ENCODE assay signal across 8 mouse cellular contexts in genomic region chr13:104108651-104109287, GRCm38 (mm10). TPM values are rescaled to one million over a fixed set of nuclear protein-coding genes. Genes with fewer than 3 reads are reported as not detected.
DNase-seq lines count a peak whose midpoint lies in the region; ATAC-seq and TF ChIP-seq lines count a peak whose summit lies in the region.

No protein-coding gene starts in this region.

- peak in 1 of 2 experiments; percentile 13 for DNase-seq in heart, adult 2 months
- no peak for DNase-seq in heart, postnatal 25 days (ENCODE audit: low spot score)
- peak; percentile 70 for DNase-seq in MEL (ENCODE audit: low read depth, low spot score)
- DNase-seq in yolk sac, embryonic 10.5 days (ENCODE audit: low spot score): peak; percentile 8
- no peak for DNase-seq in ovary, postnatal 36 days (ENCODE audit: low spot score)

- under 1% methylated on average over 24 of the region's 24 CpGs for WGBS in heart, adult 2 months
- WGBS in hindbrain, embryonic 15.5 days: under 1% methylated on average over 24 of the region's 24 CpGs
- WGBS in macrophage (ENCODE audit: missing documents): under 1% methylated on average over 24 of the region's 24 CpGs

- H3K4me1 ChIP-seq in heart, adult 2 months (ENCODE audit: control insufficient read depth, insufficient read depth, low read length): no peaks in the 10 kb centered on the region; the same call in 1 of the 2 replicates
- peaks cover 0 to 9% of the 10 kb centered on the region in 2 experiments; a peak in 1 of 4 replicates for H3K4me1 ChIP-seq in MEL (ENCODE audit: control insufficient read depth in 1 of 2, insufficient read depth in 2 of 2, low read length in 2 of 2)
- peaks cover 5% of the 10 kb centered on the region; the same call in 1 of the 2 replicates for H3K4me1 ChIP-seq in embryonic fibroblast, embryonic 13.5 days (ENCODE audit: control insufficient read depth, insufficient read depth, low read length)
- peaks cover 31% of the 10 kb centered on the region for H3K4me1 ChIP-seq in hindbrain, embryonic 15.5 days (replicated peaks)

- H3K36me3 ChIP-seq in heart, adult 2 months (ENCODE audit: control insufficient read depth, insufficient read depth, low read length): no peaks in the 10 kb centered on the region
- H3K36me3 ChIP-seq in MEL (ENCODE audit: control insufficient read depth in 1 of 2, insufficient read depth in 2 of 2, low read length in 2 of 2): peaks cover 0 to 2% of the 10 kb centered on the region in 2 experiments; a peak in 1 of 4 replicates
- H3K36me3 ChIP-seq in hindbrain, embryonic 15.5 days: peaks cover 16% of the 10 kb centered on the region
- H3K36me3 ChIP-seq in macrophage (ENCODE audit: inconsistent target): no peaks in the 10 kb centered on the region

- H3K9me3 ChIP-seq in MEL (replicated peaks; ENCODE audit: insufficient read depth, low read length): no peaks in the 10 kb centered on the region
- no peaks in the 10 kb centered on the region for H3K9me3 ChIP-seq in hindbrain, embryonic 15.5 days

- no peak for TF ChIP-seq RAD21 in MEL (IDR thresholded peaks at IDR 0.05; ENCODE audit: low read depth, low read length)

- no peaks in the 10 kb centered on the region for H3K27me3 ChIP-seq in heart, adult 2 months (ENCODE audit: control insufficient read depth, insufficient read depth, low read length)
- H3K27me3 ChIP-seq in MEL (ENCODE audit: control insufficient read depth in 1 of 2, insufficient read depth in 2 of 2, low read length in 2 of 2): peaks cover 3 to 5% of the 10 kb centered on the region in 2 experiments; a peak in 3 of 4 replicates
- H3K27me3 ChIP-seq in hindbrain, embryonic 15.5 days: no peaks in the 10 kb centered on the region

- peak overlapping the region; percentile 84 for H3K4me2 ChIP-seq in hindbrain, embryonic 15.5 days

- no peak for TF ChIP-seq CTCF in heart, adult 2 months (IDR thresholded peaks at IDR 0.05)
- no peak for TF ChIP-seq CTCF in MEL (IDR thresholded peaks at IDR 0.05 in 2 of 3, conservative IDR thresholded peaks at IDR 0.05 in 1 of 3; ENCODE audit: control insufficient read depth in 1 of 3, insufficient read depth in 1 of 3, low read depth in 2 of 3, low read length in 3 of 3, poor library complexity in 1 of 3, severe bottlenecking in 1 of 3)
- TF ChIP-seq CTCF in embryonic fibroblast, embryonic 13.5 days (IDR thresholded peaks at IDR 0.05; ENCODE audit: borderline replicate concordance, insufficient read depth, low read length): no peak

- H3K79me2 ChIP-seq in heart, adult 2 months (replicated peaks; ENCODE audit: control insufficient read depth, insufficient read depth, low read length): no peaks in the 10 kb centered on the region
- H3K79me2 ChIP-seq in MEL (ENCODE audit: control insufficient read depth, insufficient read depth, low read length, poor library complexity): peaks cover 5% of the 10 kb centered on the region; the same call in 1 of the 2 replicates
- peaks cover 42% of the 10 kb centered on the region; the same call in 1 of the 2 replicates for H3K79me2 ChIP-seq in macrophage (ENCODE audit: inconsistent target)

- intact Hi-C loops in heart, adult 2 months (cut with DNase I): loop anchor here (2.0 to 5.0 kb wide), 2 partner anchors 70 to 186 kb away; partner anchors contain the start of genes Erbin, Trappc13 and Trim23
- intact Hi-C loops in heart, postnatal 25 days (cut with DNase I): no loop called here

- H3K9ac ChIP-seq in heart, adult 2 months (ENCODE audit: low read depth, low read length): peak overlapping the region; percentile 82
- H3K9ac ChIP-seq in MEL (ENCODE audit: control insufficient read depth, low read depth, low read length, poor library complexity, severe bottlenecking): peak overlapping the region; percentile 78
- peak overlapping the region; percentile 78 for H3K9ac ChIP-seq in hindbrain, embryonic 15.5 days

- peak overlapping the region; percentile 96 for H3K4me3 ChIP-seq in heart, adult 2 months
- H3K4me3 ChIP-seq in MEL (ENCODE audit: control insufficient read depth in 1 of 2, insufficient read depth in 1 of 2, low read depth in 2 of 2, low read length in 2 of 2): peak overlapping the region; percentile 82
- H3K4me3 ChIP-seq in embryonic fibroblast, embryonic 13.5 days (ENCODE audit: insufficient read depth, low read length): peak overlapping the region; percentile 94
- peak overlapping the region; percentile 89 for H3K4me3 ChIP-seq in hindbrain, embryonic 15.5 days
- peak overlapping the region; percentile 96 for H3K4me3 ChIP-seq in macrophage (ENCODE audit: inconsistent target)

- TF ChIP-seq EP300 in heart, adult 2 months (IDR thresholded peaks at IDR 0.05; ENCODE audit: insufficient read depth, low read depth, low read length): no peak
- no peak for TF ChIP-seq EP300 in MEL (IDR thresholded peaks at IDR 0.05; ENCODE audit: low read depth in 1 of 2, low read length in 2 of 2)

- ATAC-seq in hindbrain, embryonic 15.5 days (ENCODE audit: low FRiP score, low read depth): peak; percentile 12; the same call in 1 of the 2 replicates

- TF ChIP-seq POLR2A in heart, adult 2 months (IDR thresholded peaks at IDR 0.05; ENCODE audit: insufficient read depth, low read depth, low read length): no peak
- TF ChIP-seq POLR2A in MEL (IDR thresholded peaks at IDR 0.05; ENCODE audit: control insufficient read depth in 1 of 2, insufficient read depth in 1 of 2, low read depth in 1 of 2, low read length in 2 of 2, poor library complexity in 1 of 2): no peak
- TF ChIP-seq POLR2A in embryonic fibroblast, embryonic 13.5 days (IDR thresholded peaks at IDR 0.05; ENCODE audit: low read depth, low read length): no peak

- H3K27ac ChIP-seq in heart, adult 2 months: peak overlapping the region; percentile 71
- peak overlapping the region; percentile 25; the same call in 1 of the 2 replicates for H3K27ac ChIP-seq in MEL (ENCODE audit: control insufficient read depth, low read depth, low read length)
- H3K27ac ChIP-seq in embryonic fibroblast, embryonic 13.5 days (ENCODE audit: insufficient read depth, low read length): no peak overlapping the region
- H3K27ac ChIP-seq in hindbrain, embryonic 15.5 days (replicated peaks): peak overlapping the region; percentile 83
- H3K27ac ChIP-seq in macrophage: peak overlapping the region; percentile 59

TF ChIP-seq in MEL, 35 proteins besides CTCF, POLR2A, EP300 and RAD21:
- TF ChIP-seq MAX (IDR thresholded peaks at IDR 0.05; ENCODE audit: low read length) (peak; percentile 38; the same call in 1 of the 2 replicates), RCOR1 (IDR thresholded peaks at IDR 0.05; ENCODE audit: low read depth, low read length) (no peak), MYC (IDR thresholded peaks at IDR 0.05; ENCODE audit: low read depth, low read length) (0 out of 2 replicates have a peak, but pooled peaks have one; percentile 23)

RNA-seq across cellular contexts. Expression of gene Nln, which starts 0.6 kb away (rescaled TPM):
- total RNA-seq in heart, adult 2 months (2021): 10 to 100 TPM in 1 of 2 experiments, 1 to 10 TPM in 1; 8.8 to 11.0 TPM
- 4.5 and 5.3 TPM in 2 replicates for polyA plus RNA-seq in heart, adult 2 months (2012; rRNA removed)
- total RNA-seq in heart, postnatal 25 days (2021): 10 to 100 TPM; 11.2 to 11.6 TPM
- 14.2 and 15.4 TPM in 2 replicates for total RNA-seq in MEL (2012; rRNA removed)
- polyA plus RNA-seq in MEL (2012; ENCODE audit: insufficient read depth in 1 of 2, insufficient read length in 2 of 2, low read depth in 1 of 2, low replicate concordance in 2 of 2, missing spikeins in 1 of 2) (100 to 1,000 TPM in 1 of 2 experiments, 10 to 100 TPM in 1; 16.1 to 229 TPM), macrophage (2018) (19.7 to 52.2 TPM (median 19.9 TPM) in 3 replicates)
- 39.9 and 44.0 TPM in 2 replicates for polyA plus RNA-seq in embryonic fibroblast, embryonic 13.5 days (2011; ENCODE audit: insufficient read length, low read depth, missing spikeins)
- 57.3 and 64.6 TPM in 2 replicates for polyA plus RNA-seq in hindbrain, embryonic 15.5 days (2015; fragmentation: Nextera tagmentation; extraction: Ambion mirVana)
- 100 to 1,000 TPM in 3 of 26 experiments, 10 to 100 TPM in 23; 51.0 to 134 (median 92.0) TPM for total RNA-seq in macrophage (2018; cell fraction: chromatin; rRNA removed)
- total RNA-seq in macrophage (2018; cell fraction: cytosol; rRNA removed): 10 to 100 TPM; 14.7 to 32.0 (median 23.0) TPM
- 10 to 100 TPM; 31.5 to 96.4 (median 54.8) TPM for total RNA-seq in macrophage (2018; cell fraction: nucleus; rRNA removed)

RNA-seq across cellular contexts. Expression of gene Sgtb, which starts 0.8 kb away (rescaled TPM):
- under 1 TPM; 0.57 to 0.99 TPM for total RNA-seq in heart, adult 2 months (2021)
- 0.39 and 0.70 TPM in 2 replicates for polyA plus RNA-seq in heart, adult 2 months (2012; rRNA removed)
- total RNA-seq in heart, postnatal 25 days (2021): 1 to 10 TPM in 1 of 2 experiments, under 1 TPM in 1; 0.75 to 1.6 TPM
- 0.03 TPM in 1 of 2 replicates, not detected in the other for total RNA-seq in MEL (2012; rRNA removed)
- polyA plus RNA-seq in MEL (2012; ENCODE audit: insufficient read depth in 1 of 2, insufficient read length in 2 of 2, low read depth in 1 of 2, low replicate concordance in 2 of 2, missing spikeins in 1 of 2) (under 1 TPM in 1 of 2 experiments, not detected in 1; 0.11 TPM), macrophage (2018) (1.2 to 2.8 TPM (median 1.9 TPM) in 3 replicates)
- 6.8 and 7.2 TPM in 2 replicates for polyA plus RNA-seq in embryonic fibroblast, embryonic 13.5 days (2011; ENCODE audit: insufficient read length, low read depth, missing spikeins)
- 31.6 and 32.7 TPM in 2 replicates for polyA plus RNA-seq in hindbrain, embryonic 15.5 days (2015; fragmentation: Nextera tagmentation; extraction: Ambion mirVana)
- total RNA-seq in macrophage (2018; cell fraction: chromatin; rRNA removed): 1 to 10 TPM in 18 of 26 experiments, under 1 TPM in 3, not detected in 5; 0.33 to 3.2 (median 2.0) TPM
- 1 to 10 TPM in 24 of 26 experiments, under 1 TPM in 2; 0.96 to 2.6 (median 1.6) TPM for total RNA-seq in macrophage (2018; cell fraction: cytosol; rRNA removed)
- total RNA-seq in macrophage (2018; cell fraction: nucleus; rRNA removed): 1 to 10 TPM in 18 of 26 experiments, under 1 TPM in 8; 0.42 to 3.4 (median 1.4) TPM

Comparison
In these comparisons a context has a peak if more than half of its experiments do, and no peak if none do; other contexts are left out.
1. DNase-seq: peak in MEL (single experiment) and yolk sac, embryonic 10.5 days (single experiment); none in heart, postnatal 25 days (single experiment) and ovary, postnatal 36 days (single experiment).
2. Peak in every context shown above with its lines, with median percentiles within 50 percentile points of each other: H3K4me3 ChIP-seq and H3K9ac ChIP-seq.